Mouse (Mus musculus) heart, embryonic 10.5 days (tissue): ENCODE measurements around the gene Cdkn2c. TPM values are rescaled to one million over a fixed set of nuclear protein-coding genes. Genes with fewer than 3 reads are reported as not detected.

Experiments used
- DNase-seq: peaks from one replicate; pipeline ENCODE4 v3.0.0-alpha.2; 2017; ENCODE audit warnings: low spot score
- H3K27ac ChIP-seq: fragments of 300-500 bp; sonication (generic); 2 replicates; pipeline ENCODE4 v1.5.1; 2016; ENCODE audit warnings: mild to moderate bottlenecking
- H3K27me3 ChIP-seq: fragments of 300-500 bp; sonication (generic); 2 replicates; pipeline ENCODE4 v1.6.1; 2016; ENCODE audit warnings: mild to moderate bottlenecking; ENCODE audit not compliant: poor library complexity, insufficient read depth, severe bottlenecking
- H3K36me3 ChIP-seq: fragments of 300-500 bp; sonication (generic); 2 replicates; pipeline ENCODE4 v1.6.1; 2016; ENCODE audit warnings: mild to moderate bottlenecking, moderate library complexity
- H3K4me1 ChIP-seq: fragments of 300-500 bp; sonication (generic); 2 replicates; pipeline ENCODE4 v1.6.1; 2016; ENCODE audit warnings: mild to moderate bottlenecking
- H3K4me3 ChIP-seq: fragments of 300-500 bp; sonication (generic); 2 replicates; pipeline ENCODE4 v1.5.1; 2016; ENCODE audit warnings: mild to moderate bottlenecking, moderate library complexity
- H3K9me3 ChIP-seq: fragments of 300-500 bp; sonication (generic); 2 replicates; pipeline ENCODE4 v1.6.1; 2016; ENCODE audit warnings: mild to moderate bottlenecking, moderate library complexity
- WGBS: fragments of 180-500 bp; shearing (Covaris S2); methylation state at CpG from one replicate; pipeline ENCODE4 v1.1.7; 2016; 5-methylcytosine and 5-hydroxymethylcytosine counted together
- polyA plus RNA-seq: library from polyadenylated mRNA; unstranded; fragments of >200 nt; fragmentation: Nextera tagmentation; extraction: Ambion mirVana; gene quantifications from 2 replicates; pipeline ENCODE4 v1.2.1, GENCODE M21; 2016

Cdkn2c gene
- polyA plus RNA-seq, 1 experiment from 2014 or later = 3.7 TPM

- DNase-seq = peak; percentile 86
- Histone ChIP-seq H3K4me3 (peak overlapping the region; percentile 80), H3K4me1 (peaks cover 18% of the 10 kb centered on the region; the same call in 1 of the 2 replicates), H3K27me3 (peaks cover 40% of the 10 kb centered on the region), H3K27ac (peak overlapping the region; percentile 97), H3K9me3 (no peaks in the 10 kb centered on the region), H3K36me3 (no peaks in the 10 kb centered on the region)
- under 1% methylated on average over 49 of the region's 49 CpGs for WGBS
Observed at GRCm38 (mm10) chr4:109665982-109666460, 968 bp downstream of the Cdkn2c start.

DNA sequence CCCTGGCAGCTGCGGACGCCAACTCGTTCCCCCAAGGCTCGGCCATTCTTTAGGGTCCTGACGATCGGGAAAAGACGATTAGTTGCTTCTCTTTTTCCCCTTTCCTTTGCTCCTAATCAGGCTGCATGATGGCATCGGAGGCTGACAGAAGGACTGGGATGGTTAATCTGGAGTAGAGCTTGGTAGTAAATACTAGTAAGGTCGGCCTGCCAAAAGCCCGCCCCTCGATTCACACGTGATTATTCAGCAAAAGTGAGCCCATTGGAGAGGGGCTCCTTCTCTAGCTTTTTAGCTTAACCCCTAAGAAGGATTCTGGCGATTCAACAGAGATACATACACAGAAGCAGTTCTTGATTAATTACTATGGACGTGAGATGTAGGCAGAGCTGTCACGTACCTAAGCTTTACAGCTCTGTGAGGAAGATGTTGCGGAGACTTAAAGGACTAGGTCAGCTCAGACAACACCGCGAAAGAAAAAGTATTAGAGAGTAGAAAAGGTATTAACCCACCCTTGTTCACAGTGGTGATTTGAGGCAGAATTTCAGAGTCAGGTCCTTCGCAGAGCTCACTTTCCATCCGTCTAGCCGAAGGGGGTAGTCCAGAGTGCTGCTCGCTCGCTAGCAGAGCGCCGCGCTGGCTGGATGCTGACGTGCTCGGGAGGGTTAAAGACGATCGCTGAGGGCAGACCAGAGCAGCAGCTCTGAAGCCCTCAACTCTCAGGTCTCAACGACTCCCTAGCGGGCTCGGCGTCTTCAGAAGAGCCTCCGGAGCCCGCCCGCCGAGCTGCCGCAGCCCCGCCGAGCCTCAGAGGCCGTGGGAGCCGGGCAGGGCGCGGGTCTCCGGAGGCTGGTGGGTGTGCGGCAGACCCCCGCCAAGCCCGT, 1.6 kb downstream of the Cdkn2c start:
- Histone ChIP-seq H3K27me3 (peaks cover 47% of the 10 kb centered on the region), H3K36me3 (no peaks in the 10 kb centered on the region), H3K27ac (peak overlapping the region; percentile 97), H3K9me3 (no peaks in the 10 kb centered on the region), H3K4me3 (peak overlapping the region; percentile 80), H3K4me1 (peaks cover 18% of the 10 kb centered on the region; the same call in 1 of the 2 replicates)
- DNase-seq = peak; percentile 81
- WGBS = under 1% methylated on average over 49 of the region's 49 CpGs

GRCm38 (mm10) chr4:109664091-109664490, 2.9 kb downstream of the Cdkn2c start:
- no peak for DNase-seq
- Histone ChIP-seq H3K27me3 (peaks cover 59% of the 10 kb centered on the region), H3K9me3 (no peaks in the 10 kb centered on the region), H3K36me3 (no peaks in the 10 kb centered on the region), H3K27ac (no peak overlapping the region), H3K4me3 (no peak overlapping the region), H3K4me1 (peaks cover 18% of the 10 kb centered on the region; the same call in 1 of the 2 replicates)
- 16% methylated on average over 5 of the region's 5 CpGs for WGBS

DNA sequence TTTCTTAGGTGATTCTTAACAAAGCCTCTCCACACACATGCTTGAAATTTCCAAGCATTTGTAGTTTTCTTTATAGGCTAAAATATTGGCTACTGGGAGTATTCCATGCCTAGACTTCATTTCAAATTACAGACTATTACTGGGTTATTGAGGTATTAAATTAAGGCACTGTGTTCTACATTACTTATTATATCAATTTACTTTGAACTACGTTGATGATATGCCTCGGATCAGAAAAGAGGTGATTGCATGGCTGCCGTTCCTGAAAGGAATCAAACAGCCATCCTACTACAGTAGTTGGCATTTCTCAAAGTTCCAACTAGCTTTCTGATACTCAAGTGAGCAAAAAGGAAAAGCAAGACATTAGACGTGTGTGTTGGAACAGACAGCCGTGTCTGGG, 4.7 kb downstream of the Cdkn2c start:
- WGBS = 14% methylated on average over 5 of the region's 5 CpGs
- Histone ChIP-seq H3K27me3 (peaks cover 78% of the 10 kb centered on the region), H3K4me1 (peaks cover 24% of the 10 kb centered on the region), H3K27ac (no peak overlapping the region), H3K36me3 (no peaks in the 10 kb centered on the region), H3K9me3 (no peaks in the 10 kb centered on the region), H3K4me3 (no peak overlapping the region)
- no peak for DNase-seq

- 6% methylated on average over 5 of the region's 5 CpGs for WGBS
- no peak for DNase-seq
- H3K27me3 ChIP-seq = peaks cover 87% of the 10 kb centered on the region
Observed at GRCm38 (mm10) chr4:109661183-109661582, 5.8 kb downstream of the Cdkn2c start.

DNA sequence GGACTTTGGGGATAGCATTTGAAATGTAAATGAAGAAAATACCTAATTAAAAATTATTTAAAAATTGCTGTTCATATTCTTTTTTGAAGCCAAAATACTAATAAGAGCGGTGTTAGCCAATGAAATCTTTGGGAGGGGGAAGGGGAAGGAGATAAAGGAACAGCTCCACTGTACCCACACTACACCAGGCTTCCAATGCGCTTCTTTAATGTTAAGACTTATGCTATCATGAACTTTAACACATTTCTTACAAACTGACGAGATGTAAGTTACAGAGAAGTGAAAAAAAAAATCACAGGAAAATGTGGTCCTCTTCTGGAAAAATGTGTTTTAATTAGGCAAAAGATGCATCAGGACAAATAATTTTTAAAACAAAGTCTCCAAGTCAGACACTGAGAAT, 6.4 kb downstream of the Cdkn2c start:
- peaks cover 94% of the 10 kb centered on the region for H3K27me3 ChIP-seq
- WGBS = 9% methylated on average over 3 of the region's 3 CpGs
- no peak overlapping the region for H3K27ac ChIP-seq
- H3K4me1 ChIP-seq = peaks cover 17% of the 10 kb centered on the region
- no peaks in the 10 kb centered on the region for H3K36me3 ChIP-seq
- no peak for DNase-seq
- no peaks in the 10 kb centered on the region for H3K9me3 ChIP-seq
- no peak overlapping the region for H3K4me3 ChIP-seq

More at GRCm38 (mm10) chr4:109661183-109661582, 5.8 kb downstream of the Cdkn2c start:
- no peaks in the 10 kb centered on the region for H3K9me3 ChIP-seq
- H3K4me3 ChIP-seq = no peak overlapping the region
- H3K4me1 ChIP-seq = peaks cover 22% of the 10 kb centered on the region
- H3K36me3 ChIP-seq = no peaks in the 10 kb centered on the region
- no peak overlapping the region for H3K27ac ChIP-seq

GRCm38 (mm10) chr4:109659571-109659970, 7.4 kb downstream of the Cdkn2c start:
- no peaks in the 10 kb centered on the region for H3K9me3 ChIP-seq
- WGBS = 18% methylated on average over 2 of the region's 2 CpGs
- H3K4me3 ChIP-seq = no peak overlapping the region
- no peak for DNase-seq
- peaks cover 96% of the 10 kb centered on the region for H3K27me3 ChIP-seq
- peaks cover 10% of the 10 kb centered on the region for H3K4me1 ChIP-seq
- no peak overlapping the region for H3K27ac ChIP-seq
- no peaks in the 10 kb centered on the region for H3K36me3 ChIP-seq

- Histone ChIP-seq H3K9me3 (no peaks in the 10 kb centered on the region), H3K4me1 (peaks cover 10% of the 10 kb centered on the region), H3K27ac (no peak overlapping the region), H3K36me3 (no peaks in the 10 kb centered on the region), H3K27me3 (peaks cover 96% of the 10 kb centered on the region), H3K4me3 (no peak overlapping the region)
- WGBS = 4% methylated on average over 8 of the region's 8 CpGs
- DNase-seq = no peak
Observed at GRCm38 (mm10) chr4:109658826-109659225, 8.2 kb downstream of the Cdkn2c start.

DNA sequence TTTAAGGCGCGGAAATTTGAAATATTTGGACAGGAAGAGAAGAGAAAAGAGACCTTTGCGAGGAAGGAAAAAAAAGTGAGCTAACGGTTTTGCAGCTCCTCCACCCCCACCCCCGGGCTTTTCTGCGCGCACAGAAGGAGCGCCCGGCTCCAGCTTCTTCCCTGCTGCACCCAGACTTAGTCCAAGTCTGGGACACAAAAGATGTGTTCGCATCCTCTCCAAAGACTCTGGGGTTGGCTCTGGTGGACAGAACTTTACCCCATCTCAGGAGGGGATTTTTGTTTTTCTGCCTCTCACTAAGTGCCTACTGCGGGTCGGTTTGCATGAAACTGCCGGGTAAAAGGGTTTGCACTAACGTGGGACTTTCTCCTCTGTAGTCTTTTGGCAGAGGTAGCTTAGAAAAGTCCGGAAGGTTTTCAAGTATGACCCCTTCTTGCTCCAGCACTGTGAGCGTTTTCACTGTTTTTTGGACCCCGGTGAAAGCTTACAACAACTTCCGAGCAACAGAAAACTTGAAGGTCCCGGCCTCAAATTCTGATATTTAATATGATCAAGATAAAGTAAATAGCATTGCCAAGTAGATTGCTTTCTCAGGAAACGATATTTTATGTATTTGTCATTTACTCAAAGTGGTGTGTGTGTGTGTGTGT, 9.0 kb downstream of the Cdkn2c start:
- Histone ChIP-seq H3K9me3 (no peaks in the 10 kb centered on the region), H3K27me3 (peaks cover 95% of the 10 kb centered on the region), H3K4me1 (peaks cover 10% of the 10 kb centered on the region), H3K27ac (no peak overlapping the region), H3K4me3 (peak overlapping the region; percentile 55), H3K36me3 (no peaks in the 10 kb centered on the region)
- no peak for DNase-seq
- under 1% methylated on average over 20 of the region's 20 CpGs for WGBS

- Histone ChIP-seq H3K27me3 (peaks cover 90% of the 10 kb centered on the region), H3K9me3 (no peaks in the 10 kb centered on the region), H3K4me3 (peak overlapping the region; percentile 55), H3K36me3 (no peaks in the 10 kb centered on the region), H3K4me1 (peaks cover 10% of the 10 kb centered on the region), H3K27ac (no peak overlapping the region)
- WGBS = under 1% methylated on average over 53 of the region's 53 CpGs
- peak; percentile 79 for DNase-seq
Observed at GRCm38 (mm10) chr4:109657021-109657850, 9.8 kb downstream of the Cdkn2c start.

DNA sequence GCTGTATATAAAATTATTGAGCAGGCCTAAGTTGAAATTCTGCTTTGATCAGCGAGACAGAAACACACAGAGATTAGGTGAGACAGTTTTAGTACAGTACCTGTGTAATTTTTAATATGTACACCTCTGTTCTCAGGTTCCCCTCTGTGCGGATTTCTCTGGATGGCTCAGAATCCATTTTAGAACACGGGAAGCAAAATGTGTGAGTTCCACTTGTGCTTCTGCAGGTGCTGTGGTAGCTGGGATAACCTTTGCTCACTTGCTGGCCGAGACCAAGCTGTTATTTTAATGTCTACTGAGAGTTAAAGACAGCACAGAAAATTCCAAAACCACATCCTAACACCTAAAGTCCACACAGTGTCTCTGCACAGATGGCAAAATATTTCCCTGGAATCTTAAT, 10.7 kb downstream of the Cdkn2c start:
- H3K27me3 ChIP-seq = peaks cover 81% of the 10 kb centered on the region

DNA sequence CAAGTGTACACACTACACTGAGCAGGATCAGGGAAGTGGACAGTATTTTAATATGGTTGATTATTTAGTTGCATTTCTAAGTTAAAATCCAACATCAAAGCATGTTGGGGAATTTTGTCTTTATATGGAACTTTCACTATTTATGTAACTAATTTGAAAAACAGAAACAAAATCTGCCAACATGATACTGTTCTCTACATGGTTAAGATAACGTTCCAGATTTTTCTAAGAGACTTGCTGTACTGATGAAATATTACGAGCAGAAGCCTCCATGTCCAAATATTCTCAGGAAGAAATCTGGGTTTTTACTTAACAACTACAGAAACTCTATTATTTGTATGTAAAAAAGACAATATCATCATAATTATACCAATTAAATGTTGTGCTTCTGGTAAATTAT, 11.3 kb downstream of the Cdkn2c start:
- no peaks in the 10 kb centered on the region for H3K36me3 ChIP-seq
- peaks cover 75% of the 10 kb centered on the region for H3K27me3 ChIP-seq
- no peak overlapping the region for H3K4me3 ChIP-seq
- no peaks in the 10 kb centered on the region for H3K9me3 ChIP-seq
- DNase-seq = no peak
- WGBS = 51% methylated on average over 2 of the region's 2 CpGs
- peaks cover 10% of the 10 kb centered on the region for H3K4me1 ChIP-seq
- no peak overlapping the region for H3K27ac ChIP-seq

More for the DNA sequence above, 10.7 kb downstream of the Cdkn2c start:
- H3K36me3 ChIP-seq = no peaks in the 10 kb centered on the region
- no peak overlapping the region for H3K27ac ChIP-seq
- H3K9me3 ChIP-seq = no peaks in the 10 kb centered on the region
- 10% methylated on average over 4 of the region's 4 CpGs for WGBS
- no peak overlapping the region for H3K4me3 ChIP-seq
- no peak for DNase-seq
- peaks cover 10% of the 10 kb centered on the region for H3K4me1 ChIP-seq
